Mouse (Mus musculus): ENCODE data around the gene Mvk. TPM values are rescaled to one million over a fixed set of nuclear protein-coding genes. Genes with fewer than 3 reads are reported as not detected.

The Mvk gene
- polyA plus RNA-seq, 1 experiment from 2014 or later, result 78.1 TPM

DNA sequence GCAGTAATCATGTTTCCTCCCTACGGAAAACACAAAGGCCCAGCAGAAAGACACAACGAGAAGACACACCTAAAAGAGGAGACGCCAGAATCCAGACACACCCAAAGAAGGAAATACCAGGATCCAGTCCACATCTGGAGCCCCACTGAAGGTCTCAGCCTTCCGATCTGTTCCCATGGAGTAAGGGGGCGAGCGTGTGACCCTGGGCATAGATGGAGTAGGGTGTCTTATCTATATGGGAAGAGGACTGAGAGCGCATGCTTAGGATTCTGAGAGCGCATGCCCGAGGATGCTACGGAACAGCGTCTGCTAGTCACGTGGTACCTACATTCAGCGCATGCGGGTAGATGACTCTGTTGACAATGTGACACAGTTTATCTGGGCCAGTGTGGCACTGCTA, 41.6 kb downstream of the Mvk start:
- 92% methylated on average over 14 of the region's 14 CpGs for WGBS
- Histone ChIP-seq H3K4me1 (peaks cover 7% of the 10 kb centered on the region), H3K27me3 (replicated peaks) (no peaks in the 10 kb centered on the region), H3K9me3 (replicated peaks) (no peaks in the 10 kb centered on the region), H3K4me3 (replicated peaks) (no peak overlapping the region), H3K36me3 (no peaks in the 10 kb centered on the region), H3K27ac (replicated peaks) (no peak overlapping the region), H3K4me2 (no peak overlapping the region), H3K9ac (replicated peaks) (no peak overlapping the region)
- ATAC-seq (ENCODE audit: low FRiP score), result no peak

DNA sequence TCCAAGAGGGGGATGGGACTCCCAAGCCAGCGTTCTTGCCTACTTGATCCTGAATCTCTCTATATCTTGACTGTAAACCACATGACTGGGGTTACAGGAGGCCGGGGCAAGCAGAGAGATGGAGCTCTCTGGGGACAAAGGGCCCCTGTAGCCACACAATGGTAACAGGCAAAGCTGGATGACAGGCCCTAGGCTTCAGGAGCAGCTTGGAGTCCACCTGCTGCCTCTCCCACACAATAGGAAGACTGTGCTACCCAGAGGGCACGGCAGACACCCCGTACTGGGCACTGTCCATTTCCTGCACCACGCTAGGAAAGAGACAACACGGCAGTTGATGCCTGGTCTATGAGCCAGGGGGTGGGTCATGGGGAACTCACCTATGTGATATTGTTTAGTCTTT, 45.5 kb downstream of the Mvk start:
- Histone ChIP-seq H3K4me3 (replicated peaks) (no peak overlapping the region), H3K27me3 (replicated peaks) (no peaks in the 10 kb centered on the region), H3K4me2 (no peak overlapping the region), H3K9me3 (replicated peaks) (no peaks in the 10 kb centered on the region), H3K4me1 (no peaks in the 10 kb centered on the region), H3K9ac (replicated peaks) (no peak overlapping the region), H3K36me3 (no peaks in the 10 kb centered on the region), H3K27ac (replicated peaks) (no peak overlapping the region)
- no peak for ATAC-seq (ENCODE audit: low FRiP score)
- WGBS, result 72% methylated on average over 6 of the region's 6 CpGs

DNA sequence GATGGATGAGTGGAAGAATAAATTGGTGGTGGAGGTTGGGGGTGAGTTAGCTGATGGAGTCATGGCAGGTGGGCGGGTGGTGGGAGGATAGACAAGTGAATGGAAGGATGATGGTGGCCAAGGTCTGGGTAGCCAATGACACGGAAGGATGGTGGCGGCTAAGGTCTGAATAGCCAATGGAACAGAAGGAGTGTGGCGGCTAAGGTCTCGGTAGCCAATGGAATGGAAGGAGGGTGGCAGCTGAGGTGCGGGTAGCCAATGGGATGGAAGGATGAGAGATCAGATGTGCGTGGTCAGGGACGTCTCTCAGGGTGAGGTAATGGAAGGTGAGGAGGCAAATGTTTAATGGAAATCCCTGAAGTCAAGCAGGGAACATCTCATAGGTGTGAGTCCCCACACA, 46.2 kb downstream of the Mvk start:
- no peak for ATAC-seq (ENCODE audit: low FRiP score)
- Histone ChIP-seq H3K4me3 (replicated peaks) (no peak overlapping the region), H3K4me2 (no peak overlapping the region), H3K9me3 (replicated peaks) (no peaks in the 10 kb centered on the region), H3K27ac (replicated peaks) (no peak overlapping the region), H3K4me1 (no peaks in the 10 kb centered on the region), H3K27me3 (replicated peaks) (no peaks in the 10 kb centered on the region), H3K9ac (replicated peaks) (no peak overlapping the region), H3K36me3 (no peaks in the 10 kb centered on the region)
- 97% methylated on average over 8 of the region's 8 CpGs for WGBS

DNA sequence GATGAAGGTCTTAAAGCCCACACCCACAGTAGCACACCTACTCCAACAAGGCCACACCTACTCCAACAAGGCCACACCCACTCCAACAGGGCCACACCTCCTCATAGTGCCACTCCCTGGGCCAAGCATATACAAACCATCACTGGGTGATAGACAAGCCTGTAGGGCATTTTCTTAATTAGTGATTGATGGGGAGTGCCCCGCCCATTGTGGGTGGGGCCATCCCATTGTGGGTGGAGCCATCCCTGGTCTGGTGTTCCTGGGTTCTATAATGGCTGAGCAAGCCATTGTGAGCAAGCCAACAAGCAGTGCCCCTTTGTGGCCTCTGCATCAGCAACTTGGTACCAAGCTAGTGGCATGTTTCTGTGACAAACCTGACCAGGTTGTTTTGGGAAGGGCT, 50.7 kb downstream of the Mvk start:
- WGBS, result 52% methylated on average over 1 of the region's 1 CpGs
- ATAC-seq (ENCODE audit: low FRiP score), result no peak

DNA sequence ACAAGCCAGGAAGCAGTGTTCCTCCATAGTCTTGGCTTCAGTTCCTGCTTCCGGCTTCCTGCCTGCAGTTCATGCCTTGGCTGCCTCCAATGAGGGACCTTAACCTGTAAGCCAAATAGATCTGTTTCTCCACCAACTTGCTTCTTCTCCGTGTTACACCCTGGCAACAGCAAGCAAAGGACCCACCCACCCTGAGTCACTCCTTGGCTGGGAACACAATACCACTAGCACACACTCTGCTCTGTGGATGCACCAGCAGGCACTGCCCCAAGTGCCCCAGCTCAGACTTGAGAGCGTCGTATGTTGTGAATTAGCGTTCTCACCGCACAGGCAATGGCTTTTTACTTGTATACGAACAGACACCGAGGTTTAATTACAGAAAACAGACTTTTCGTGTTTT, 57.2 kb downstream of the Mvk start:
- no peak for ATAC-seq (ENCODE audit: low FRiP score)
- H3K4me2 ChIP-seq, result no peak overlapping the region
- no peaks in the 10 kb centered on the region for H3K9me3 ChIP-seq (replicated peaks)
- 81% methylated on average over 9 of the region's 9 CpGs for WGBS
- no peak overlapping the region for H3K4me3 ChIP-seq (replicated peaks)
- H3K36me3 ChIP-seq, result no peaks in the 10 kb centered on the region
- H3K27ac ChIP-seq (replicated peaks), result no peak overlapping the region
- H3K9ac ChIP-seq (replicated peaks), result no peak overlapping the region
- H3K4me1 ChIP-seq, result no peaks in the 10 kb centered on the region
- H3K27me3 ChIP-seq (replicated peaks), result no peaks in the 10 kb centered on the region; the same call in 1 of the 2 replicates

More for the DNA sequence above, 50.7 kb downstream of the Mvk start:
- no peaks in the 10 kb centered on the region for H3K4me1 ChIP-seq
- no peaks in the 10 kb centered on the region; the same call in 1 of the 2 replicates for H3K27me3 ChIP-seq (replicated peaks)
- H3K4me3 ChIP-seq (replicated peaks), result no peak overlapping the region
- H3K36me3 ChIP-seq, result no peaks in the 10 kb centered on the region
- no peak overlapping the region for H3K27ac ChIP-seq (replicated peaks)
- H3K9me3 ChIP-seq (replicated peaks), result no peaks in the 10 kb centered on the region
- H3K9ac ChIP-seq (replicated peaks), result no peak overlapping the region
- no peak overlapping the region for H3K4me2 ChIP-seq

DNA sequence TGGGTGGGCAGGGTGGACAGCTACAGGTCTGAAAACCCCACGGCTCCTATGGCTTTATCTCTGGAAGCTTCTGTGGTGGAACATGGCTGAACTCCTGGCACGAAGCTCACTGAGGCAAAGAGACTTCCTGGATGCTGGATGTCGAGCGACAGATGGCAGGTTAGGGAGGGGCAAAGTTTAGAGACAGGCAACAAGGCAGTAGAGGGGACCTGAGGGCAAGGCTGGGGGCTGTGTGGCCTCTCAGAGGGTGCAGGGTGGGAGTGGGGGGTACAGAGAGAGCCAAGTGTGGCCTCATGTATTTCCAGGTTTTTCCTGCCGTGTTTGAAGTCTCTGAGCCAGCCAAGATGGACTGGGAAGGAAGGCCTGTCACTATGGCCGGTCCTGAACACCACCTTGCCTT, 60.8 kb downstream of the Mvk start:
- Histone ChIP-seq H3K4me2 (no peak overlapping the region), H3K4me3 (replicated peaks) (no peak overlapping the region), H3K27ac (replicated peaks) (no peak overlapping the region), H3K4me1 (0 out of 2 replicates have a peak, but pooled peaks cover 4% of the 10 kb centered on the region), H3K9me3 (replicated peaks) (no peaks in the 10 kb centered on the region), H3K36me3 (no peaks in the 10 kb centered on the region), H3K9ac (replicated peaks) (no peak overlapping the region), H3K27me3 (replicated peaks) (no peaks in the 10 kb centered on the region)
- ATAC-seq (ENCODE audit: low FRiP score), result no peak
- WGBS, result 81% methylated on average over 6 of the region's 6 CpGs

DNA sequence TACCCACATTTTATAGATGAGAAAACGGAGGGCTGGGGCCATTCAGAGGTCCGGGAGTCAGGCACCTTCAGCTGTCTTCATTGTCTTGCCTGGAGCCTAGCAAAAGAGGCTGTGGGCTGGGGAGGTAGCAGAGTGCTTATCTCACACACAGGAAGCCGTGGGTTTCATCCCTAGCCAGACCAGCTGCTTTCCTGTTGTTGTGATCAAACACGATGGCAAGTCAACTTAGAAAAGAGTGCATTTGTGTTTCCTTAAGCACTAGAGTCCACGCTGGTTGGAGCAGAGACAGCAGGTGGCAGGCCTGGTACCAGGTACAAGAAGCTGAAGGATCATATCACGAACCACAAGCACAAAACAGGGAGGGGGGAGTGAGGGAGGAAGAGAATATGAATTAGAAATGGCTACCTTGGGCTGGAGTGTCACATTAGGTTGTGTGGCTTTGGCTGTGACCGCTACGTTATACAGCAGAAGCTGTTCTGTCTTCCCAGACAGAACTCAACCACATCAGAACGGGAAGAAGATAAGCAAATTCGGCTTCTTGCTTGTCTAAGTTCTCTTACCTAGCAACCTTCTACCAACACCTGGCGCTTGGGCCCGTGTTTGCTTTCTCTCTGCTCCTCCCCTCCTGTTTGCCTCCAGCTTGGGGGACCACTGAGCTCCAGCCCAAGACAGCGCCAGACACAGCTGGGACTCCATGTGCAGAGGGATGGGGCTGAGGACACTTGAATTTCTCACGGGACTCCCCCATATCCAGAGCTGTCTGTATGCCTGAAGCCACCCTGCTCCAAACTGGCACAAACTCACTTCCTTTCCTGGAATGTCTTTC, 61.4 kb downstream of the Mvk start:
- Histone ChIP-seq H3K4me3 (replicated peaks) (no peak overlapping the region), H3K4me2 (no peak overlapping the region), H3K9ac (replicated peaks) (no peak overlapping the region), H3K4me1 (0 out of 2 replicates have a peak, but pooled peaks cover 4% of the 10 kb centered on the region), H3K36me3 (no peaks in the 10 kb centered on the region), H3K27me3 (replicated peaks) (no peaks in the 10 kb centered on the region), H3K9me3 (replicated peaks) (no peaks in the 10 kb centered on the region), H3K27ac (replicated peaks) (no peak overlapping the region)
- ATAC-seq (ENCODE audit: low FRiP score), result no peak
- 73% methylated on average over 14 of the region's 14 CpGs for WGBS

DNA sequence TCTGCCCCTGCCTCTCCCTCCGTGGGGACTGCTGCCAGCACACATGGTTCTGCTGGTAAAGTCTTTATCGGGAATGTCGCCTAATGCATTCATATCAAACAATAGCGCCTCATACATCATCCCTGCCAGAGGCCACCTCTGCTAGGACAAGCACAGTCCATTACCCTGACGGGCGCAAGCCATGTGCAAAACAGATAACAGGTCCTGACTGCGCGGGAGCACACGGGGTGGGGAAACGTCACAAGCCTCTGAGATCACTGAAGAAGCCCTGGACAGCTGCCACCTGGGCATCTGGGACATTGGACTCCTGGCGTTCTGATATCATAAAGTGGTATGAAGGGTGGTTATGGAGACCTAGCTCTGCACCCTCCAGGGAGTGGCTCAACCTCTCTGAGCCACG, 63.3 kb downstream of the Mvk start:
- Histone ChIP-seq H3K4me3 (replicated peaks) (no peak overlapping the region), H3K9ac (replicated peaks) (no peak overlapping the region), H3K4me2 (no peak overlapping the region), H3K27ac (replicated peaks) (no peak overlapping the region), H3K4me1 (0 out of 2 replicates have a peak, but pooled peaks cover 4% of the 10 kb centered on the region), H3K27me3 (replicated peaks) (no peaks in the 10 kb centered on the region), H3K9me3 (replicated peaks) (no peaks in the 10 kb centered on the region), H3K36me3 (no peaks in the 10 kb centered on the region)
- no peak for ATAC-seq (ENCODE audit: low FRiP score)
- 55% methylated on average over 12 of the region's 12 CpGs for WGBS

DNA sequence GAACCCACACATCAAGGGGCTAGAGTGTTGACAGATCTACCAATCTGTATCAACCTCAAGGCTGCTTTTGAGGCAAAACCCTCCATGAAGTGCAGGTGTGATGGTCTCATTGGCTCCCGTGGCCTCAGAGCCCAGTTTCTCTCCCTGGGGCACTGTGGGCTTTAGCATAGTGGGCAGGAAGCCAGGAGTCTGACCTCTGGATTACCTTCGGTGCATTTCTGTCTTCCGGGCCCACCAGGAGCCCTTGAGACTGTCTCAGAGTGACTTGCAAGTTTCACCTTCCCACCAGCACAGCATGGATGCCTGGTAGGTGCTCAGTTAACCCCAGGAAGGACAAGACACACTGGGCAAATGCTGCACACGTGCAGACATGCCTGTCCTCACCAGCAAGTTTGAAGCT, 63.9 kb downstream of the Mvk start:
- Histone ChIP-seq H3K27ac (replicated peaks) (no peak overlapping the region), H3K4me1 (0 out of 2 replicates have a peak, but pooled peaks cover 7% of the 10 kb centered on the region), H3K9me3 (replicated peaks) (no peaks in the 10 kb centered on the region), H3K27me3 (replicated peaks) (0 out of 2 replicates have a peak, but pooled peaks cover 3% of the 10 kb centered on the region), H3K4me3 (replicated peaks) (no peak overlapping the region), H3K36me3 (no peaks in the 10 kb centered on the region), H3K9ac (replicated peaks) (no peak overlapping the region), H3K4me2 (no peak overlapping the region)
- ATAC-seq (ENCODE audit: low FRiP score), result no peak
- WGBS, result 56% methylated on average over 4 of the region's 4 CpGs

DNA sequence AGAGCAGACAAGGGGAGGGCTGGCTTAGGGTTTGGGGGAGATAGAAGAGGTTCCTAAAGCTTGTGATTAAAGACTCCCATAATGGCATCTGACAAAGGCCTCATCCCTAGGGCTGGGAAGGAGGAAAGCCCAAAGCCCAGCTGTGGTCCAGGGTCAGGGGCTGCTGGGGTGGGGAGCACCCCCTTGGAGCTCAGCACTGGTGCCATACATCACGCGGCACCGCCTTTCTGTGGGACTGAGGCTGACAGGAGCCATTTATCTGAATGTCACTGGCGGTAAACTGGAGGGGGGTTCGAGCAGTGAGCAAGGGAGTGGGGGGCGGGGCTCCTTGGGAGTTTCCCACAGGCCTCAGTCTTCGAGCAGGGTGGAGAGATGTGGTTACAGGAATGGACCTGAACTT, 65.4 kb downstream of the Mvk start:
- Histone ChIP-seq H3K9ac (replicated peaks) (no peak overlapping the region), H3K9me3 (replicated peaks) (no peaks in the 10 kb centered on the region), H3K4me3 (replicated peaks) (no peak overlapping the region), H3K27me3 (replicated peaks) (0 out of 2 replicates have a peak, but pooled peaks cover 3% of the 10 kb centered on the region), H3K4me1 (peaks cover 18% of the 10 kb centered on the region), H3K27ac (replicated peaks) (no peak overlapping the region), H3K36me3 (no peaks in the 10 kb centered on the region), H3K4me2 (no peak overlapping the region)
- 43% methylated on average over 7 of the region's 7 CpGs for WGBS
- ATAC-seq (ENCODE audit: low FRiP score), result no peak

All from neural tube, embryonic 15.5 days (tissue).